Mouse (Mus musculus) limb, embryonic 14.5 days (tissue): ENCODE measurements at regions not wholly inside any gene's neighbourhood (a gene's known extent, or its start where the extent isn't known, plus 50 kb on each side); places are given as distances from the start of the nearest gene placed in this dataset.

Source experiments
- ATAC-seq: fragments of 200-750 bp; cut with Nextera tagmentation; 2 replicates; pipeline ENCODE4 v1.8.0; 2017; ENCODE audit warnings: low read depth, moderate number of reproducible peaks, moderate TSS enrichment; ENCODE audit not compliant: low FRiP score
- DNase-seq: peaks from one replicate; pipeline ENCODE4 v3.0.0-alpha.2; 2015; ENCODE audit warnings: low spot score
- H3K27ac ChIP-seq: fragments of 300-500 bp; sonication (generic); replicated peaks from 2 replicates; pipeline ENCODE4 v1.5.1; 2014; ENCODE audit warnings: low read depth, mild to moderate bottlenecking, low read length, moderate library complexity, mixed read lengths
- H3K27me3 ChIP-seq: fragments of 300-500 bp; sonication (generic); 2 replicates; pipeline ENCODE4 v1.6.1; 2014; ENCODE audit warnings: low read length, mixed read lengths; ENCODE audit not compliant: control insufficient read depth, insufficient read depth
- H3K36me3 ChIP-seq: fragments of 300-500 bp; sonication (generic); 2 replicates; pipeline ENCODE4 v1.6.1; 2014; ENCODE audit warnings: mild to moderate bottlenecking, low read length, moderate library complexity, mixed read lengths; ENCODE audit not compliant: control insufficient read depth, insufficient read depth
- H3K4me1 ChIP-seq: fragments of 300-500 bp; sonication (generic); 2 replicates; pipeline ENCODE4 v1.6.1; 2014; ENCODE audit warnings: antibody characterized with exemption, low read length, mixed read lengths; ENCODE audit not compliant: control insufficient read depth, insufficient read depth
- H3K4me2 ChIP-seq: fragments of 300-500 bp; sonication (generic); replicated peaks from 2 replicates; pipeline ENCODE4 v1.6.1; 2014; ENCODE audit warnings: low read depth, mild to moderate bottlenecking, low read length, moderate library complexity; ENCODE audit not compliant: severe bottlenecking
- H3K4me3 ChIP-seq: fragments of 300-500 bp; sonication (generic); replicated peaks from 2 replicates; pipeline ENCODE4 v1.5.1; 2014; ENCODE audit warnings: low read length
- H3K9ac ChIP-seq: fragments of 300-500 bp; sonication (generic); 2 replicates; pipeline ENCODE4 v1.6.1; 2014; ENCODE audit warnings: mild to moderate bottlenecking, low read depth, low read length, moderate library complexity; ENCODE audit not compliant: severe bottlenecking
- H3K9me3 ChIP-seq: fragments of 300-500 bp; sonication (generic); 2 replicates; pipeline ENCODE4 v1.6.1; 2016; ENCODE audit warnings: low read length; ENCODE audit not compliant: control insufficient read depth
- POLR2A ChIP-seq: fragments of 200-500 bp; IDR thresholded peaks from 2 replicates; pipeline ENCODE4 v1.8.0; 2012; ENCODE audit warnings: inconsistent platforms, mild to moderate bottlenecking, moderate library complexity, borderline replicate concordance; ENCODE audit not compliant: insufficient read depth, insufficient read length; ENCODE audit errors: extremely low read depth
- WGBS: fragments of 180-500 bp; shearing (Covaris S2); extraction: QIAGEN DNeasy Blood & Tissue Kit; methylation state at CpG from one replicate; pipeline ENCODE4 v1.1.7; 2014; 5-methylcytosine and 5-hydroxymethylcytosine counted together

DNA sequence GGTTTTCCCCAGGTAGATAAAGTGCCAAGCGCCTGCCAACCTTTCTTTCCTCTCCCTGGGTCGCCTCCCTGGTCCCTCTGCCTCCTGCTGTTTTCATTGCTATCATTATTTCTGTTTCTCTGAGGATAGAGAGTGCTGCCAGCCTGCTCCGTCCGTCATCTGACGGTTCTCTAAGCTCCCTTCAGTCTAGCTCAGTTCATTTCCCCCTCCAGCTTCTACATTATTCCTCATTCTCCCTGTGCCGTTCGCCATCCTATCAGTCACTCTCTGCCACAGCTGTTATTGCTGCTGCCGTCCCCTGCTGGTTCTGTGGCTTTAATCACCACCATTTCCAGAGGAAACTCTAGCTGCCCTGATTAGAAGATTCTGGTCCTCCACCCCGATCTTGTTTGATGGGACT is 84.7 kb upstream of the Rfx3 start:
- no peak overlapping the region for H3K4me2 ChIP-seq
- no peak overlapping the region for H3K4me3 ChIP-seq
- ATAC-seq (no peak), DNase-seq (no peak)
- no peak overlapping the region for H3K9ac ChIP-seq
- TF ChIP-seq POLR2A, result no peak
- no peaks in the 10 kb centered on the region for H3K4me1 ChIP-seq
- no peaks in the 10 kb centered on the region for H3K9me3 ChIP-seq
- H3K27me3 ChIP-seq, result no peaks in the 10 kb centered on the region
- H3K27ac ChIP-seq, result no peak overlapping the region
- H3K36me3 ChIP-seq, result no peaks in the 10 kb centered on the region
- 14% methylated on average over 9 of the region's 9 CpGs for WGBS

DNA sequence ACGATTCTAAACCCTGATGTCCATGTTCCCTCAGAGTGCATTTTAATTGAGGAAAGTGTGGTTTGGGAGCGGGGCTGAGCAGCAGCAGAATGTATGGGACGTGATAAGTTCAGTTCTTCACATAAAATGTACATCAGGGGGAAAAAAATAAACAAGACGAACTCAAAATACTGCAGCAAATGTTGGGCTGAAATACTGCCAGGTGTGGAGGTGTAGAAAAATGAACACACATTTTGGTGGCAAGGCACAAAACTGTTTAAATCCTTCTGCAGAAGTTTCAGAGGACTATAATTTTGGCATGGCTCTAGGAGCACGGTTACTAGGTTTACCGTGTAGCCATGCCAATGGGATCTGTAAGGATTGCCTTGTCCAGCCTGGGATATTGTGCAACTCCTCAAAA is 81.3 kb upstream of the Rfx3 start:
- Histone ChIP-seq H3K36me3 (no peaks in the 10 kb centered on the region), H3K4me2 (no peak overlapping the region), H3K27ac (no peak overlapping the region), H3K9ac (no peak overlapping the region), H3K4me1 (peaks cover 7% of the 10 kb centered on the region; the same call in 1 of the 2 replicates), H3K4me3 (no peak overlapping the region), H3K9me3 (no peaks in the 10 kb centered on the region), H3K27me3 (no peaks in the 10 kb centered on the region)
- DNase-seq (no peak), ATAC-seq (no peak)
- WGBS, result 77% methylated on average over 6 of the region's 6 CpGs
- no peak for TF ChIP-seq POLR2A

DNA sequence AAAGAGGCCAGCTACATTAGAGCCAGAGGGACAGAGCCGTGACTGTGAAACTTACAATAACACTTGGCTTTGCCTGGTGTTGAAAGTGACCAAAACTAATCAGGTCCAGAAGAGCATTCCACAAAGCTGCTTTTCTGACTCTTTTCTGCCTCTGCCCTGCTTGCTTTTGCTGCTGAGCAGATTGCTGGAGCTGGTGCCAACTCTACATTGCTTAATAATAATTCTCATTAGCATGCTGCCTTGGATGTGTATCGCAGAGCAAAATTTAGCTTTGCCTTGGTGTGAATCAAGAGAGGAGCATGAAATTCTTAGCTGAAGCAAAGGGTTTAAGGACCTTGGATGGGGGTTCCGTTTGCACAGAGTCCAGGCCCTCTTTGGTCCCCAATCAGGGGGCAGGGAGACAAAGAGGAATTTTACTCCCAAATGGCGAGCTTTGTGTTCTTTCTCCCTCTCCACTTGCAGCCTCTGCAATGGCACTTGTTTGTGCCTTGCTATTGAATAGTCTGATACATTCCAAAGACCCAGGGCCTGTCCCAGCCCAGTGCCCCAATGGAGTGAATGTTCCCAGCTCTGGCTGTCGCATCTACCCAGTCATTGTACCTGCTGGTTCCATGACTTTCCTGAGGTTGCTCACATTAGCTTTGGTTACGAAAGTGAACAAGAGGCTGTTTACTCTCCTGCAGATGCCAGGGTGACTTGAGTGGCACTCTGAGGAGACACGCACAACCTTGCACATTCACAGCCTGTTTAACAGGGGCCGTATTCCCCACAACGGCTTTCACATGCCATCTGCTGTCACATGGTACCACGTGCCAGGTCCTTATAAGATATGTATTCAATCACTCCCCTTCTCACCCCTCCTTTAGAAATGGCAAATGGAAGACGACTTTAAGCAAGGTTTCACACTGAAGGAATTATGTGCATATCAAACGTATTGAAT is 76.9 kb upstream of the Rfx3 start:
- DNase-seq (peak; percentile 17), ATAC-seq (no peak)
- no peak overlapping the region for H3K4me2 ChIP-seq
- H3K4me1 ChIP-seq, result peaks cover 10% of the 10 kb centered on the region; the same call in 1 of the 2 replicates
- TF ChIP-seq POLR2A, result no peak
- no peaks in the 10 kb centered on the region for H3K9me3 ChIP-seq
- H3K27me3 ChIP-seq, result no peaks in the 10 kb centered on the region
- H3K27ac ChIP-seq, result no peak overlapping the region; the same call in 1 of the 2 replicates
- WGBS, result 71% methylated on average over 12 of the region's 12 CpGs
- H3K36me3 ChIP-seq, result no peaks in the 10 kb centered on the region
- no peak overlapping the region for H3K9ac ChIP-seq
- H3K4me3 ChIP-seq, result no peak overlapping the region

DNA sequence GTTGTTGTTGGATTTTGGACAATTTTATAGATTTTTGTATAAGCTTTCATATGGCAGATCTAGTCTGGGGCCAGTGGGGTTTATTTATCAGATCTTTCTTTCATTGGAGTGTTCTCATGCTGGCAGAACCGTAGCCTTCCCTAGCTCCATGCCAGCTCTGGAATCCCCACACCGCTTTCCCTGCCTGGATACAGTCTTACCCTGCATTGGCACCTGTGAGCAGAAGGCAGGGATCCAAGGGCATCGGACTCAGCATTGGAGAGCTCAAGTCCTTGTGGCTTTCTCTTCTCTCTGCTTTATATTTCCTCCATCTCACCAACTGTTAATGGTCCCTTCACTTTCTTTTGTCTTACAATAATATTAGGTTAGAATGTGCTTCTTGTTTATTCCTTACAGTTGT is 59.4 kb upstream of the Rfx3 start:
- Histone ChIP-seq H3K4me1 (no peaks in the 10 kb centered on the region), H3K27me3 (no peaks in the 10 kb centered on the region), H3K27ac (no peak overlapping the region), H3K36me3 (no peaks in the 10 kb centered on the region), H3K4me3 (no peak overlapping the region), H3K9ac (no peak overlapping the region), H3K9me3 (no peaks in the 10 kb centered on the region), H3K4me2 (no peak overlapping the region)
- TF ChIP-seq POLR2A, result no peak
- DNase-seq (no peak), ATAC-seq (no peak)
- WGBS, result 95% methylated on average over 3 of the region's 3 CpGs
